Mouse (Mus musculus): Measurements from ENCODE around the gene St8sia1. TPM values are rescaled to one million over a fixed set of nuclear protein-coding genes. Genes with fewer than 3 reads are reported as not detected.

St8sia1 gene
- polyA plus RNA-seq (2015; fragmentation: Illumina TruSeq; extraction: RNeasy Lipid Tissue Mini Kit (QIAGEN cat#74804); ENCODE audit: insufficient read depth, low replicate concordance) = 9.8 TPM

DNA sequence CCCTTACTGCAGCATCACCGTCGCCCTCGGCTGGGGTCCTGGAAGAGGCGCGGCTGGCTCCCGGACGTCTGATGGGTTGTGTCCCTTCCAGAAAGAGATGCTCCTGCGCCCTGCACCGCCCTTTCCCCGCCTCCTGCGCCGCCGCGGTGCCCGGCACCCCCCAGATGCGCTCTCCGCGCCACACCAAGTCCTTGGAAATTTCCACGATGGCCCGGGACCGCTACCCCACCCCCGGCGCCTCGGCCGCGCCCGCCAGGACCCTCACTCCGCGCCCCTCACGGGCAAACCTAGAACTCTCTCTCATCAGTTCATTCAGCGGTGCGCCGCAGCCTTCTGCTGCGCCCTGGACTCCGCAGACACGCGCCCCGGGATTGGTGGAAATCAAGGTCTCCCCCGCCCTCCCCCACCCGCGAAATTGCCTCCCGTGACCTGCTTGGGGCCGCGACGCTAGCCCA is at the start of gene St8sia1:
TSS of gene St8sia1 (minus strand) at position 377 of the 455 bp plus-strand sequence.

DNA sequence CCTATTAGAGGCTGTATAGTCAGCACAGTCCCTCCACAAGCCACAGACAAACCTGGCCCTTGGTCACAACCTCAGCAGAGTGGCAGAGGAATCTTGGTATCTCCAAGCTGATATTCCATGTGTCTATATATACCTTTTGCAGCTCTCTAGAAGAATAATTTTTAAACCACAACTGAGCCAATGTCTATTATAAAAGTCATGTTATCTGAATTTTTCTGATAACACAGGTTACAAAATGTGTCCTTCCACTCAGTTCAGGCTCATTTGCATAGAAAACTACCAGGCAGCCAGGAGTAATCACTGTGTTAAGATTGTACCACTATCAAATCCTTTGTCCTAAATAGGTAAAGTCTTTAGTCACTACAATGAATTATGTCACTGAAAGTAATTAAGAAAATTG is 159.8 kb downstream of the St8sia1 start, which contains the start of gene Sult6b2:
TSS of gene Sult6b2 (minus strand) at position 101 of the 400 bp plus-strand sequence.

Other genes with a start within 250 kb of the St8sia1 start
- 87.2 TPM for gene Cmas, start 207.8 kb downstream of the St8sia1 start, polyA plus RNA-seq (2015; fragmentation: Illumina TruSeq; extraction: RNeasy Lipid Tissue Mini Kit (QIAGEN cat#74804); ENCODE audit: insufficient read depth, low replicate concordance)
- gene Sult6b2, start 159.9 kb downstream of the St8sia1 start, polyA plus RNA-seq (2015; fragmentation: Illumina TruSeq; extraction: RNeasy Lipid Tissue Mini Kit (QIAGEN cat#74804); ENCODE audit: insufficient read depth, low replicate concordance) = not detected
- gene C2cd5, start 135.7 kb upstream of the St8sia1 start, polyA plus RNA-seq (2015; fragmentation: Illumina TruSeq; extraction: RNeasy Lipid Tissue Mini Kit (QIAGEN cat#74804); ENCODE audit: insufficient read depth, low replicate concordance) = 56.8 TPM
- gene Etnk1, start 202.8 kb upstream of the St8sia1 start, polyA plus RNA-seq (2015; fragmentation: Illumina TruSeq; extraction: RNeasy Lipid Tissue Mini Kit (QIAGEN cat#74804); ENCODE audit: insufficient read depth, low replicate concordance) = 198 TPM

Measured in spleen, adult 10 weeks (tissue).